Mouse (Mus musculus) frontal cortex, adult 2 months (tissue): Measurements from ENCODE around the gene Rsl1d1. TPM values are rescaled to one million over a fixed set of nuclear protein-coding genes. Genes with fewer than 3 reads are reported as not detected.
A peak's percentile ranks its signal among the peaks of the same experiment; 100 is the strongest.

Experiments
- DNase-seq, 2 experiments: peaks; one replicate each; pipeline ENCODE4 v3.0.0; 2022; ENCODE audit warnings: low spot score in 1 of 2; ENCODE audit errors: extremely low spot score in 1 of 2
- polyA plus RNA-seq: library from polyadenylated mRNA; depleted of rRNA; stranded (reverse); fragments of >200 nt; gene quantifications from 2 replicates; pipeline ENCODE4 v1.2.3, GENCODE M21; 2012; rRNA removed

Gene Rsl1d1
- polyA plus RNA-seq = 41.9 and 45.8 TPM in 2 replicates

DNA sequence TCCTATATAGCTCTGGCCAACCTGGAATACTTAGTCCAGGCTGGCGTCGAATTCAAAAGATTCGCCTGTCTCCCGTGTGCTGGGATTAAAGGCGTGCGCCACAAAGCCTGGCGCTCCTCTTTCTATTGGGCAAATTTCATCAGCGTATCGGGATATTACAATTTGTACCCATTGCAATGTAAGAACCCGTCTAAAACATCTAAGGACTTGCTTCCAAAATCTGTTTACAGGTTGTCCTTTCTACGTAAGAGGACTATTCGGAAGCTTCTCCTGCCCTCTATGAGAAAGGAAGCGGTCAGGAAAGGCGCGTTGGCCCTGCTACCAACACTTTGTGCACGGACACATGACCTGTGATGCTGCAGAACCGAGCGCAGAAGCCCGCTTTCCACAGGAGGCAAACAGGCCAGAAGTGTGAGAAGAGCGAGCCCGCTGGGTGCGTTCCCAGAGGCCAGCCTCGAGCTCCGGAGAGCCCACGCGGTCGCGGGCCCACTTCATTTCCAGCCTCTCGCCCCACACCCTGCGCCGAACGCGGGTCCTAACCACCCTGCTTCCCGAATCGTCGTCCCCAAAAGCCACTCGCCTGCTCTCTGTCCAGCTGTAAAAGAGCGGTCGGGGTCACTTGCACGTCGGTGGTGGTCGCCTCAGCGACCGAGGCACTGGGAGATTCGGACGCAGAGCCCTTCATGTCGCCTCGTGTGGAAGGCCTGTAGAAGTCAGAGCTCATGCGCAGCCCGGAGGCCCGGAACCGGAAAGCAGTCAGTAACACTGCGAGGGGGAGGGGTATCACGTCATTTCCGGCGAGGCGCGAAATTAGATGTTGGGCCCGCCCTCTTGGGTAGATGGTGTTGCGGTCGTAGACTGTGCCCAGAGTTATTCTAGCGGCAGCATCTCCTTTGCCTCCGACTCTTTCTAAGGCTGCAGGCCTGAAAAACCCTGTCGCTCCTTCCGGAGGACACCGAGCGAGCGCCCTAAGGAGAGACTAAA, at the start of gene Rsl1d1:
Gene Rsl1d1, minus strand, starts transcription at position 761 of the 984 bp plus-strand sequence.
- peak; percentile 85 to 95 for DNase-seq

DNA sequence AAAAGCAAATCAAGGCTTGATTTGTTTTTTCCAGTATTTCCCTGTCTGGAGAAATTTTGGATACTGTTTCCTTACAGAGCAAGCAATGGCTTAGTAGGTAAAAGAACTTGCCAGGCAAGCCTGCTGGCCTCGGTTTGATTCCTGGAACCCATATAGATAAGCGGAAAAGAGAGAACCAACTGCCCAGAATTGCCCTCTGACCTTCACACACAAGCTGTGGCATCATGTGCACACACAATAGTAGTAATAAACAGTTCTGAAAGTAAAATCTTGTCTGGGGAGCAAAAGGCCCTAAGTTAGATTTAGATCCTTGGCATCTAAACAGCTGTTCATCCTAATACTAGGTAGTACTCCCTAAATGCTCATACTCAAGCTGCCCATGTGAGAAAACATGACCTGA, 44.7 kb upstream of the Rsl1d1 start:
- no peak for DNase-seq

DNA sequence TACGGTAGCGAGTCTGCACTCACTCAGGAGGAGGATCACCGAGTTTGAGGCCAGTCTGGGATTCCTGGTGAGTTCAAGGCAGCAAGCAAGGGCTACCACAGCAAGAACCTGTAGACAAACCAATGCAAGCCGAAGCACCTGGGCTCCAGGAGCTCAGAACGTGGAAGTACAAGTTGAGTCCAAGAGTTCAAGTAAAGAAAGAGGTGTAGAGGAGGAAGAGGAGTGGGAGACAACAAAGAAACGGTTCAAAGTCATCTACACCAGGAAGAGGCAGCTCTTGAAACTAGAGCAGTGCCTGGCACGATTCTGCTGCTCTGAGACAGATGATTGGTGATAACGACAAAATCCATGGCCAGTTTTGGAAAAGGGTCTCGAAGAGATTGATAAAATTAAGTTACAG, 42.6 kb upstream of the Rsl1d1 start:
- DNase-seq = no peak

DNA sequence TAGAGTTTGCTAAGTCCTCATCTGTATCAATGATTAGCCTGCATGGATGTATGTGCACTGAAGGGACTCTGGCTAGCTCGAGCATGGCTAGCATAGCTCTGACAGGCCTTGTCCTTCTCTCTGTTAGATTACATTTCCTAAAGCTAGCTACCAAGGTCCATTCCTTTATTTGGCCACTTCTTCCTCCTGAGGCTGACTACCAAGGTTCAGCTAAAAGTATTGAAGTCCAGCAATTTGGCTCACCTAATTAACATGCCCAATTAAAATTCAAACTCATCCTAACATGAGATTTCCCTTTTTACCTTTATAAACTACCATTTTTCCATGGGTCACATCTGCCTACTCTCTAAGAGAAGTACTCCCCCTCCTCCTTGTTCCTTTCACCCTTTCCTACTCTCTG, 39.3 kb upstream of the Rsl1d1 start:
- DNase-seq = no peak

DNA sequence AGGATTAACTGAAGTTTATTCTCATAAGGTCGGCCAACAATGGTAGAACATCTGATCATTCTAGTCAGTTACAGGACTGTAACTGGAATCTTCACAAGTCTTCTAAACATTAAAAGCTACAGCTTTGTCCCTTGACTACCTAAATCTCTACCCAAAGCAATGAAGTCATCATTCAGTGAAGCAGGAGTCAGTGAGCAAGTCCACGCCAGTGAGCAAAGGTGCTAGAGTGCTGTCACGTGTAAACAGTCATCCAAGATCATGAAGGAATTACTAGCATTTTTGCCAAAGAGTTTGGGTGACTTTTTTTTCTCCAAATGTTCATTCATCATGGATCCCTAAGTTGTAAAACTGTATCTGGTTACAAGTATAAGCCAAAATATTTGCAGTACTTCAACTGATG, 14.7 kb upstream of the Rsl1d1 start:
- DNase-seq = no peak

DNA sequence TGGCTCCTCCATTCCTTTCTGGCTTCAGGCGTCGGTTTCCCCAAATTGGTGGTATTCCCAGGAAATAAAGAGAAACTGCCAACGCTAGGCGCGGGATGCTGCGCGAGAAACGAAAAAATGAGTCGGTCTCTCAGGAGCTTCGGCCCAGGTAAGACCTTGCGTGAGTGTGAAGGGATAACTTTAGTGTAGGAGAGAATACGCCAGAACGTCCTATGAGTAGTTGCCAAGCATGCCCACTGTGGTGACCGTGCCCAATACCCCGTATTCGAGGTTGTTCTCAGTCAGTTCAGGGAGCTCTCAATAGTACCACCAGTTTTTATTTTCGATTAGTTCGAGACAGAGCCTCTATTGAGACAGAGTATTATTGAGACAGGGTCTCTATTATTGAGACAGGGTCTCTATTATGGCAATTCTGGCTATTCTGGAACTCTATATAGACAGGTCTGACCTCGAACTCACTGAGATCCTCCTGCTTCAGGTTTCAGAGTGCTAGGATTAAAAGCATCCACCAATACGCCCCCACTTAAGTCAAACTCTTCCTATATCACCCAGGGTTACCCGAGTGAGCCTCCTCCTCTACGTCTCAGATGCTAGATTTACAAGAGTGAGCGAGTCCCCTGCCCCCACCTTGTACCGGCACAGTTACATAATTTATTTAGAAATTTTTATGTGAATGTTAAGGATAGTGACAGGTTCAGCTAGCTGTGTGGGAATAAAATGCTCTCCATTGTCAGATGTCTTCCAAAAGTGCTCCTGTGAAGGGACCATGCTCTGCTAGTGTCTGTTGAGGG, 664 bp upstream of the Rsl1d1 start:
- peak in 1 of 2 experiments; percentile 14 for DNase-seq

DNA sequence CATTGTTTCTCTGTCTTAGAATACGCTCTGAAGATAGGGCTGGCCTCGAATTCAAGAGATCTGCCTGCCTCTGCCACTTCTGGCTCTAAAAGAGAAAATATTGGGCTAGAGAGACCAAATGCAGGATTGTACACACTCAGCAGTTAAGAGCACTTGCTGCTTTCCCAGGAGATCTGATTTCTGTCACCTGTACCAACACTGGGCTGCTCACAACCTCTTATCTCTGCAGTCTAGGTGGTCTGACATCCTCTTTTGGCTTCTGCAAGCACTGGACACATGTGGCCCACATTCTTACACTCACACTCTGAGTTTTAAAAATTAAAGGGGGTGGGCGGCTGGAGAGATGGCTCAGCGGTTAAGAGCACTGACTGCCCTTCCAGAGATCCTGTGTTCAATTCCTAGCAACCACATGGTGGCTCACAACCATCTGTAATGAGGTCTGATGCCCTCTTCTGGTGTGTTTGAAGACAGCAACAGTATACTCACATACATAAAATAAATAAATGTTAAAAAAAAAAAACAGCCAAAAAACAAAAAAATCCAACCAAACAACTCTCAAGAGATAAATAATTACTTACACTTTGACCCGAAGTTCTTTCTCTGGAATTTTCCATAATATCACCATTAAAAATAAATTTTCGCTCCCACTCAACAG, 1.3 kb downstream of the Rsl1d1 start:
- no peak for DNase-seq

DNA sequence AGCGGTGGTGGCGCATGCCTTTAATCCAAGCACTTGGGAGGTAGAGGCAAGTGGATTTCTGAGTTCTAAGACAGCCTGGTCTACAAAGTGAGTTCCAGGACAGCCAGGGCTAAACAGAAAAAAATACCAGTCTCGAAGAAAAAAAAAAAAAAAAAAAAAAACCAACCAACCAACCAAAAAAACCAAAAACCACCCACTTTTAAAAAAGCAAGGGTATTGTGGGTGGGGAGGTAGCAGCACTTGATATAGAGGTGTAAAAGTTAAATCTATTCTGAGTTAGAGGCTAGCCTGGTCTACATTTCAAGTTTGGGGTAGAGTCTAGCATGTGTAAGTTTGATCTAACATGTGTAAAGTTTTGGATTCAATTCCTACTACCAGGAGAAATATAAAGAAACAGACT, 2.9 kb downstream of the Rsl1d1 start:
- no peak for DNase-seq

DNA sequence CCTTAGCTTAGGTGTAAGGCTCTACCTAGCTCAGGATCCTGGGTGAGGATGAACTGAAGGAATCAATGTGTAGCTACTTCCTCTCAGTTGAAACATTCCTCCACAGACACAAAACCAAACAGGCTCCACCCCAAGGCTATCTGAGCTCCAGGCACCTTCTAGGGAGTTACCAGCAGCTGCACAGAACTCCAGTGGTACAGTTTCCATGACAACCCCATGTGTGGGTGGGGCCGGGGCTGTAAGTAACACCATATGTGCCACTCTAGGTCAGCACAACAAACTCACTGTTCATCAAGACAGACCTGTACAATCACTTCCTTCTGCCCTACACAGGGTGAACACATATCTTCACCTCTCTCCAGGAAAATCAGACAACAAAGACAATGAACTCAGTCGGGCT, 4.7 kb downstream of the Rsl1d1 start:
- DNase-seq = peak in 1 of 2 experiments; percentile 31

DNA sequence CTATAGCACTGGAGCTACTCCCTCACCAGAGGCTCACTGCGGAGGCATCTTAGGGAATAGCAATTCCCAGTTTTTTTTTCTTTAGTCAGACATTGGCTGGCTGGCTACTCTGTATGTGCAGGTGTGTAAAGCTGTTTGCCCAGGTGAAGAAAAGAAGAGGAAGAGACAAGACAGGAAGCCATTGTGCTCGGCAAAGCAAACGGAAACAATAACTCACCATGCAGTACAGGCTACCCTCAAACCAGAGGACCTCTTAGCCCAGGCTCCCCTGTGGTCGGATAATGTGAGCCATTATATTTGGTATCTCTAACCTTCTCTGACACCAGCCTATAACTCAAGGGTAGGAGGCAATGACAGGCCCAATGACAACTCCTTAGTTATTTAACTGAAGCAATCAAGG, 6.1 kb downstream of the Rsl1d1 start:
- DNase-seq = no peak

DNA sequence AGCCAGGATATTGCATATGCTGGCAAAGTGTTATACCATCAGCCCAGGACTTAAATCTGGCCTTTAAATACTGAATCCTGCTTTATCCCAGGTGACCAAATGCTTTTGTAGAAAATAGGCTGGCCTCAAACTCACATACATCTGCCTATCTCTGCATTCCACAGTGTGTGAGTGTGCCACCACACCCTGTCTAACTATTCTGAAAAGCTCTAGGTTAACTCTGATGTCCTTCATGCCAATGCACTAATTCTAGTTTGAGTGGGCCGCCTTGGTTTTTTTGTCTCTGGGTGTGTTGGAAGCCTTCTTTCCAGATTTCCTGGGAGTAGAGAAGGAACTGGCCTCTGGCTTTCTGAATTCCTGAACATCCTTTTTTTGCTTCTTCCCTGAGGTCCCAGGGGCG, 9.9 kb downstream of the Rsl1d1 start:
- DNase-seq = no peak

DNA sequence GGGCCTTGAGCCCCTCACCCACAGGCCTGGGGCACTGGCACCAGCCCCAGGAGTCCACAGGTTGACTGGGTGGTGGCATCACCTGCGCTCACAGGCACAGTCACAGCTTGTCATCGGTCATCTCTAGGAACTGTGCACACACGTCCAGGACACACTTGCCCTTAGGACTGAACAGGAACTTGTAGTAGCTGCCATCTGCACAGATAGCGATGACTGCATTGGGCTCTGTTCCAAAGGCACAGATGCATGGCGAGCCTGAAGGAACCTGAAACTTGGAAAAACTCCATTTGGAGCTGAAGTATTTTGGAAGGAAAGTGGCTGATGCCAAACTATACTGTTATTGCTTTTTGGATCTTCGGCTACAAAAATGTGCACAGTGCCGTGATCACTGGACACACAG, 13.0 kb downstream of the Rsl1d1 start:
- peak; percentile 21 to 67 for DNase-seq

DNA sequence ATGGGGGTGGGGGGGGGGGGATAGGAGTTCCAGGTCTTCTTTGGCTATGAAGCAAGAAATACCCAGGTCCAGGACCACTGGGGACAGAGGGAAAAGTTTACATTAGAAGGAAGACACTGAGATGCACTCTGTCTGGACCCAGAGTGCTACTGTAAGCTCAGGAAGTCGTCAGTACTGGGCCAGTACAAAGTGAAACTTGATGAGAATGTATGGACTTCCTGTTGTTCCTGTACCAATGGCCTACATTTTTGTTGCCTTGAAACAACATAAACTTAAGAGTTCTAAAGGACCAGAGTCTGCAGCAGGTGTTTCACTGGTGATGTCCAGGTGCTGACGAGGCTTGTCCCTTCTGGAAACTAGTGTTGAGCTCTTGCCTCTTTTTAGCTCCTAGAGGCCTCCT, 25.7 kb downstream of the Rsl1d1 start:
- DNase-seq = no peak

DNA sequence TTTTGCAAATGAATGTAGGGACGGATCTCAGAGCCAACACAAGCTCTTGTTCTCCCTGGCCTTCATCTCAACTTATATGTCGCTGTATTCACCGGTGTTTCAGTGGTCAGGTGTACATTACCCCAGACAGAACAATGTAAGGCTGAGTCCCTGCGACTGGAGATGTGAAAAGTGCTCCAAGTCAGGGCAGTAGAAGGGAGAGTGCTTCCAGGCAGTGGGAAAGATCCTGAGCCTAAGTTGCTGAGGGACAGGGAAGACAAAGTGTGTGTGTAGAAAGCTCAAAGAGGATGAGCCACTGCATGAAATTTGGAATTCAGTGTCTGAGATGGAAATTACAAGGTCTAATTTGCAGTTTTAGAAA, 26.3 kb downstream of the Rsl1d1 start:
- no peak for DNase-seq

DNA sequence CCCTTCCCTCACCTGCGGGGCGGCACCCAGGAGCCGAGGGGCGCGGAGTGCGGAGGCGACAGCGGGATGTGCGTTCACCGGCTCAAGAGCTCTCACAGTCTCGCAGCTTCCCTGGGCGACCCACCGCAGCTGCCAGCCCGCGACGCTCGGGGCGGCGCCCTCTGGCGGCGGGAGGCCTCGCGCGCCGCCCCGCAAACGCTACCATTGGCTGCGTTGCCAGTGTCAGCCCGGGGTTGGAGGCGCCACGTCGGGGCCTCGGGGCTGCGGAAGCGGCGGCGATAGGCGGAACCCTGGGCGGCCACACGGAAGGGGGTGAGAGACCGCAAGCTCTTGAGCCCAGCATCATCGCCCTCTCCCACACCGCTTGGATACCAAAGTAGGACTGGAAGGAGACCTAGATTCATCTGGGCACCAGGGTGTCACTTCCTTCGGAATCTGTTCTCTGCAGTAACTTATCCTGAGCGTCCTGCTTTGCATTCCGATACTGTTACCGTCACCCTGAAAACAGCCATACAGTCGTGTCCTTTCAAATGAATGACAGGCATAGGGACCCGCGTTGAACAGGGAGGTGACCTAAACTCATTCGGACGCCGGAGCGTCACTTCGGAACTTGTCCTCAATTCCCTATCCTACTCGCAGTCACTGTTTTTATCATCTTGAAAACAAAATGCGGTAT, 26.8 kb downstream of the Rsl1d1 start, which contains the start of gene Zc3h7a:
Gene Zc3h7a, minus strand, starts transcription at position 186 of the 676 bp plus-strand sequence.
- peak; percentile 73 to 90 for DNase-seq

DNA sequence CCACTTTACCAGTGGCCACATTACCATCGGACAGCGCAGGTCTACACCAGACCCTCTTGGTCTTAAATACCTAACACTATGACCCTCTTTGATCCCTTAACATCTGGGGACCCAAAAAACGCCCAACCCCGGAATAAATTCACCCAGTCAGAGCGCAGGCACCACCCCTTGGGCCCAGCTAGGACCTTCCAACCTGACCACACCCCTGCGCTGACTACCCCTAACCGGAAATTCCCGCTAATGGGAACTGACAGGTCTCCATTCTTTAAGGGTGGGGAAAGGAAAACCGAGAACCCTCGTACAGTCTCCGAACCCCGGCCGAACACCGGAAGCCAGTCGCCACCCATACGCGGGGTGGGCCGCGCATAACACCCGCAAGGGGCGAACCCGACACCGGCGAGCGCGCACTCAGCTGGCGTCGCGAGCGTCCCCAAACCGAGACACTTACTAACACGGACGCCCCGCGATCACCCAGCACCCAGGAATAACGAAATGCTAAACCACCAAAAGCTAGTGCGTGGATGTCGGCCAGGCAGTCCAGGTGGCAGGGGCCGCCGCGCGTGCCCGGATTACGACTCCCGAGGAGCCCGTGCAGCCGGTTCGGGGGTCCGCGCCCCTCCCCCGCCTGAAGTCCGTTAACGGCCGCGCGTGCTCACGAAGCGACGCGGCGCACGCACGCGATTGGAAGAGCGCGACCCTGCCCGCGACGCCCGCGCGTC, 27.5 kb downstream of the Rsl1d1 start:
- DNase-seq = peak; percentile 7 to 41

DNA sequence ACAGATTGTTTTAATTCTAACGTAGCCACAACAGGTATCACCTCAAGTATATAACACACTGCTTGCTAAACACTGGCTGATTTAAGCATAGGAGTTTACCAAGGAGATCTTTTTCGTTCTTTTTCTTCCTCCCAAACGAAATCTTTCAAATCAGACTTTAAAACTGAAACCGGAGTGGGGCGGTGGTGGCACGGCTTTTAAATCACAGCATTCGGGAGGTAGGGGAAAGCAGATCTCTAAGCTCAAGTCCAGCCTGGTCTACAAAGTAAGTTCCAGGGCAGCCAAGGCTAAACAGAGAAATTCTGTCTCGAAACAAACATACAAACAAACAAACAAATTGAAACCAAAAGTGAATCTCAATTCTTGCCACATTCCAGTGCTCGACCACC, 28.0 kb downstream of the Rsl1d1 start:
- DNase-seq = no peak

DNA sequence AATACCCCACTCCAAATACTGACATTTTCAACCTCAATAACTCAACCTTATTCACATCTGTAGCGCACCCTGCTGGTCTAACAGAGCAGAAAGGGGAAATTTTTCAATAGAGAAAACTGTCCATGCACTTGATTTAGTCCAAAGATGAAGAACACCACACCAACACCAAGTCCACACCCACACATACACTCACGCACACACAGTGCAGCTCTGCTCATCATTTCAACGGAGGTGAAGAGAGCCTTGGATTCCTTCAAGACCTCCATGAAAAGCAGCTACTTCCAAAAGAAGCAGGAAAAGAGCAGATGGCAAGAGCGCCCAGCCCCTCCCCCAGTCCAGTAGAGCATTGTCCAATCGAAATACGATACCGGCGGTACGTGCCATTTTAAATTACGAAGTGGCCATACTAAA, 28.5 kb downstream of the Rsl1d1 start:
- peak; percentile 15 to 62 for DNase-seq

DNA sequence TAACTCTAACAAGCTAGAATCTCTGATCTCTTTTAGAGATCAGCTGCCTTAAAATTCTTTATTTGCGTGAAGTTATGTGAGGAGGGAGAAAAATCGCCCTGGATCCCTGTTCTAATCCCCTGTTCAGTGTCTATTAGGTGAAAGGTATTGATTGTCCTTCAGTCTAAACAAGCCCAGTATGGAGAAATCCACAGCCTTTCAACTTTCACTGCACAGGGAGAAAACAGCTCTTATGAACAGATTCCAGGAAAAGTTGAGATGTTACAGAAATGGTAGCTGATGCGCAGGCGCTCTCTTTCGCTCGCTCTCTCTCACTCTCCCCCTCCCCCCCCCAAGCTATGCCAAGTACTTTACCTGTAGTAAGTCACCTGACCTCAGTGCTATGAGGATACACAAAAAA, 31.5 kb downstream of the Rsl1d1 start:
- no peak for DNase-seq

DNA sequence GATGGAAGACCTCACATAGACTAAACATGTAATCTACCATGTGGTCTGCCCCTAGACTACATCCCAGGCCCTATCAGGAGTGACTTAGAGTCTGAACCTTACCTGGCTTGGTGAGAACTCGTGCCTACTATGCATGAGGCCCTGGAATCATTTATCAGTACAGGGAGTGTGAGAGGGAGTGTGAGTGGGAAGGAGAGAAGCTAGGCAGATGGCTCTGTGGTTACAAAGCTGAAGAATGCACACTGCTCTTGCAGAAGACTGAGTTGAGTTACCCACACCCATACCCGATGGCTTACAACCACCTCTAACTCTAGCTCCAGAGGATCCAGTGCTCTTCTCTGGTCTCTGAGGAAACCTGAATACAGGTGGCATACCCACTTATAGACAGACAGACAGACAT, 36.7 kb downstream of the Rsl1d1 start:
- peak in 1 of 2 experiments; percentile 50 for DNase-seq
